Mouse (Mus musculus) thymus, postnatal 36 days (tissue): ENCODE results near the gene Lad1.

Source experiments
- DNase-seq, 2 experiments: peaks; one replicate each; pipeline ENCODE4 v3.0.0; 2022; ENCODE audit warnings: mixed read lengths in 2 of 2

The Lad1 gene

DNA sequence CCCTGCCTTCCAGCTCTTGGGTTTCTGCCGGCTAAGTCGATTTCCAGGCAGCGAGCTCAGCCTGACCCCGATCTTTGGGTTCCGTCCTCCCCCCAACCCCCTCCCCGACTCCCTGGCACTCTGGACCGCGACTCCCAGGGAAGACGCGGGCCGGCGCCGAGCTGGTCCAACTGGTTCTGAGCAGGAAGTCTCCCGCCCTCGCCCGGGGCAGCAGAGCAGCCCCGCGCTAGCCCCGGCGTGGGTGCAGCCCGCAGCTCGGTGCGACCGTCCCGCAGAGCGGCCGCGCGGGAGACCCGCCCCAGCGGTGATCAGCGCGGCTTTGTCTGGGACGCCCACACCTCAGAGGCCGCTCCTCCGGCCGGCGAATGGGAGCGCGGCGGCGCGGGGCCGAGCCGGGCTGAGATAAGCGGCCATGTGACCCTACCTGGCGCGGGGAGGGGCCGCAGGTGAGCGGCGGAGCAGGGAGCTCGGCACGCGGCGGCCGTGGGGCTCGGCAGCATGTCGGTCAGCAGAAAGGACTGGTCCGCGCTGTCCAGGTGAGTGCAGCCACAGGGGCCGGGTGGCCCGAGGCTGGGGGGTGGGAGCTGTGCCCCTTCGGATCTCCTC lies at the start of gene Lad1:
Lad1 (plus strand) TSS at position 118 of the 606 bp plus-strand sequence.
- DNase-seq: peak; percentile 12 to 27

DNA sequence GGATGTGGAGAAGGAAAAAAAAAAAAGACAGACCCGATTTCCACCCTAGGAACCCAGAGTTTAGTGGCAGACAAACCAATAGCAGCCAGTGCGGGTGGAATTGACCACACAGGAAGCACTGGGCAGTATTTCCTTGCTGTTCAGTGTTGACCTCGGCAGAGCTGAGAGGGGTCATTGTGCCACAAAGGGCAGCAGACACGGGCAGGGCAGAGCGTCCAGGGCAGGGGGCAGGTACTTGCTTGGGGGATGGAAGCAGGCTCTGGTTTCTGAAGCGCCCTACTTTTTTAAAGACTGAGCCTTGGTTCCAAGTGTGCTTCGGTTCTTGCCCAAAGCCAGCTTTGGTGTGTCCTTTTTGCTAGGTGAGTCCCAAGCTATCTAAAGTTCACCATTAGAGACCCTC lies 48.2 kb upstream of the Lad1 start:
- no peak for DNase-seq

DNA sequence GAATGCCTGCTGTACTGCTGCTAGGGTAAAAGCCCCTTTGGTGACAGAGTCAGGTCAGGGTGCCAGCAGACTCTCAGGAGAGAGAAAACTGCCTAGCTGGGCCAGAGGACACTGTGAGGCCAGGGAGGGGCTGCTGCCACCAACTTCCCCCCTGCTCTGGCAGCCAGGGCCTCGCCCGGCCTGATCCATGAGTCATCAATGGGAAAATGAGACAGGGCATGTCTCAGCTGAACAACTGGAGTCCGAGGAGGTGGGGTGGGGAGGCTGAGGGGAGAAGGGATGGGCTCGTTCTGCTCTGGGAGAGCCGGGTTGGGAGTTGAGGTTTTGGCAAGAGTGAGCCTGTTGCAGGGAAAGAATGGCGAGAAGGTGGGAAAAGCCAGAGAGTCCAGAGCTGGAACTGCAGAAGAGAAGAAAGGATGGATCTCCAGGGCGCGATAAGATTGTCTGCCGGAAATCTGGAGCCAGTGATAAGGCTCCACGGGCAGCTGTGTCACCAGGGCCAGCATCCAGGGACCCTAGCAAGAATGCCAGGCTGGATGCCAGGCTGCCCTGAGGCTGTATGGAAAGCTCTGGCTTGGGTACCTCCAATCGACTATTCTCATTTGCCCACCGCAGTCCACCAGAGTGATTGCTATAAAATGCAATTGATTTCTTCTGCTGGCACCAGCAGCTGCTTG lies 47.4 kb upstream of the Lad1 start:
- DNase-seq: no peak

DNA sequence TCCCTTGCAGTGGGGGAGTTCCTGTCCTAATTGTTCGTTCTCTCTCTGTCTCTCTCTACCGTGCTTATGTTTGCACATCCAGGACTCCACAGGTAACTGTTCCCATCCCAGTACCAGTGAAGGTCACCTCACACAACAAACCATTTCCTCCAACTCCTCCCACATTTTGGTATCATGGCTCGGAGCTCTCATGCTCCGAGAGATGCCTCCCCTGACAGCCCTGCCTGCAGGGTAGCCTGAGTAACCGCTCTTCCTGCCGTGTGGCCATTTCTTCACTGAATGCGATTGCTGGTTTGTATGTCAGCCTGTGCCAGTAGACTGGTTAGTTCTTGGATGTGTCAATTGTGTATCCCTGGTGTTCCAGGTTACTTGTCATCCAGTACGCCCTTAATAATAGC lies 46.8 kb upstream of the Lad1 start:
- DNase-seq: no peak

DNA sequence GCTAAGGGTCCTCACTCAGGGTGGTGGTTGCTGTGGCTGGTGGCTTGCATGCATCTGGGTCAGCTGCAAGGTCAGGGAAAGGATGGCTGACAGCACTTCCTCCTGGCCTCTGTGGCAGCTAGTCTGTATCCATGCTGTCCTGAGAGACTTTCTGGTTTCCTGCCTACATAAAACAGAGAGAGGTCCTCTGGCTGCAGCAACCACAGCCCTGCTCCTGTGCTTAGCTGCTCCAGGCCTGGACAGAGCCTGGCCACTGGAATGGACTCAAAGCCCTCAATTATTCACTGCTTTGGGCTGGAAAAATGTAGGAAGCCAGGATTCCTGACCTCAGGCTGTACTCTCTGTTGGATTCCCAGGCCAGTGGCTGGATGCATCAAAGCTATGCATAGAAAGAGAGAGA lies 41.8 kb upstream of the Lad1 start:
- DNase-seq: no peak

DNA sequence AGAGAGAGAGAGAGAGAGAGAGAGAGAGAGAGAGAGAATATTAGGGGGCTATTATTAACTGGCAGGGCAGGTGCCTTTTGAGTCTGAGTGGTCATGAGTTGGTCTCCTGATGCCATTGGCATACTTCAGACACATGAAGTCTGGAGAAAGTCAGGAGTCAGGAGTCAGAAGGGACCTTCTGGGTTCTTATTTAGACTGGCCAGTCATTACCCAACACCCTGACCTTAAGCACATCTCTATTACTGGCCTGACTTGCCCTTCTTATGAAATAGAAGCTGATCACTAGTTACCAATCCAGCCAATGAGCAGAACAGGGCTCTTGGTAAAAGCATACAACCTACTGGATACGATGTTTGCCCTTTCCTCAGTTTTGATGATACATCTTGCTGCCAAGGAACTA lies 41.4 kb upstream of the Lad1 start:
- DNase-seq: no peak

DNA sequence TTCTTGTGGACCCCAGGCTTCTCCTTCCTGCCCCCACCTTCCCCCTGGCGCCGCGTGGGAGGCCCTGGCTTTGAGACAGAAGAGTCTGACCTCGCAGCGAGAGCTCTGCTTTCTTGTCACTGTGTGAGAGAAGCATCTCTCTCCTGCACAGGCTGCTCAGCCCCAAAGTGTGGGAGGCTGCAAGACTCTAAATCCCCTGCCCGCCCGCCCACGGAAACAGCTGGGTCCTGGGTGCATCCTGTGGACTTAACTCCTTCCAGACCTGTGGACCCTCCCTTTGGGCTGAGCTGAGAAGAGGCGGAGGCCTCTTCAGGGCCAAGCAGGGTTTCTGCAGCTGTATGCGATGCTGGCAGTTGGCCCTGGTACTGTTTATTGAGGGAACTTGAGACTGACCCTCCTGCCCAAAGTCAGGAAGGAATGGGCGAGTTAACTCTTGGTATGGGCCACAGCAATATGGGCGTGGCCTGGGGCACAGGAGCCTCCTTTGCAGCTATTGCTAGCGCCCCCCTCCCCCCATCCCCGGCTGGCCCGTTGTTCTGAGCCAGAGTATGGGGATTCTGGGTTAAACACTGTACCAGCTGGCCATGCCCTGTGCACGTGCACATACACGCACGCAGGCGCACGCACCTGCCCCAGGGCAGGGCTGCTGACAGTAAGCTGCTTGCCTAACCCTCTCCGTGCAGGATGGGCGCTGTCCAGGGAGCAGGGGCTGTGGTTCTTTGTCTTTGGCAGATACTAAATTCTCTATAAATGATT lies 39.4 kb upstream of the Lad1 start, which contains the start of gene Tnni1:
Tnni1 (plus strand) TSS at position 655 of the 756 bp plus-strand sequence.
- DNase-seq: peak; percentile 33 to 58

DNA sequence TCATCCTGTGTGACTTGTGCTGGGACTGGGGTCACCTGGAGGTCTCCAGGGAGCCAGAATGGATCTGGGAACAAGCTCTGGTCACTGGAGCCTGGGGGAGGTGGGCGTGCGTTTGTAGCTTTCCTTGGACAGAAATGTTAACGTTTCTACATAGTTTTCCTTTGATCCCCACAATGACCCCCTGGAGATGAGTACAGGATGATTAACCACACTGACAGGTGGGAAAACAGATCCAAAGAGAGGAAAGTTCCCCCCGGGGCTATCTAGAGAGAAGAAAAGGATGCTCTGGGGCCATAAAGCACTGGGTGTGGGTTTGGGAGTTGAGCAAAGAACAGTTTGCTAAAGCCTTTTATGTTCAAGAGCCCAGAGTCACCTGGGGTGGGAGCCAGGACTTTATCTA lies 37.7 kb upstream of the Lad1 start:
- DNase-seq: no peak

DNA sequence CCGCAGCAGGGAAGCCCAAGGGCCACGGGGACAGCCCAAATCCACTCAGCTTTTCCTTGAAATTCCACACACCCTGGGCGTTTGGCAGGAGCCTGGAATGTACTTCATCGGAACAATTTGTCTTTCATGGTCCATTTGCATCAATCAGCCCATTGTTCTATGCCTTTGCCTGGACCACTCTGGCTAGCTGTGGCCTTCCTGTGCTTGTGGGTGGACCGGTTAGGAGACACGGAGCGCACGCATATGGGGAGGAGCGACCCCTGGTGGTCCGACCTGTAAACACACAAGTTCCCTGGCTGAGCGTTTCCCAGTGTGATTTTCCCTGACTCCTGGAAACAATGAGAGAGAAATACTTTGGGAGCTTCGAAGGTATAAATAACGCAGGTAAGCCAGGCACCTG lies 37.2 kb upstream of the Lad1 start:
- peak; percentile 51 to 63 for DNase-seq

DNA sequence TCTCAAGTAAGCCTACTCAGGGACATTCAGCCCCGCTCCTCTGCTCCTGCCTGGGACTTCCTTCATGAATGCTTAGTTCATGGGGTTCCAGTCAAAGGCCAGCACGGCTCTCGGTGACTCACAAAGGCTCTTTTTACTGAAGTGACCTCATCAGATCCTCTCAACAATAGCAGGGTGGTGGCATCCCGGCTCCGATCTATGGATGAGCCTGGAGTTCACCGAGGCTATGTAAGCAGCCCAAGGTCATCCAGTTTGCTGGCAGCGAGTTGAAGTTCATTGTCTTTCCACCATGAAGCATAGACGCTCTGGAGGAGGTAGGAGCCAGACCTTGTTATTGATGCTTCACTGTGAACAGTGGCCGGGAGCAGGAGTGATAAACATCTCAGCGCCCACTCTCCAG lies 35.6 kb upstream of the Lad1 start:
- DNase-seq: no peak

DNA sequence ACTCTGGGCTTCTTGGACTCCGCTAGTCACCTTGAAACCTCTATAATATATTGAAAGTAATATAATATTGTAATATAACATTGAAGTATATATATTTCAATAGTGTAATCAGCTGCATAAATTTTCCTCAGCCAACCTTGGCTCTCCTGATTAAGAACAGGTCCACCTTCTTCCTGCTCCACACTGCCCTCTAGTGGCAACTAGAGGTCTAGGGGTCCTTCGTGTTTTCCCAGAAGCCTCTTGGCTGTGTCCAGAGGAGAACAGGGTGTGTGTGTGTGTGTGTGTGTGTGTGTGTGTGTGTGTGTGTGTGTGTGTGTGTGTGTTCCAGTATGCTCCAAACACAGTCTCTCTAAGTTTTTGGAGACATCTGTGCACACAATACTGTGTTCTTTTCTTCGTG lies 30.6 kb upstream of the Lad1 start:
- peak; percentile 71 to 76 for DNase-seq

DNA sequence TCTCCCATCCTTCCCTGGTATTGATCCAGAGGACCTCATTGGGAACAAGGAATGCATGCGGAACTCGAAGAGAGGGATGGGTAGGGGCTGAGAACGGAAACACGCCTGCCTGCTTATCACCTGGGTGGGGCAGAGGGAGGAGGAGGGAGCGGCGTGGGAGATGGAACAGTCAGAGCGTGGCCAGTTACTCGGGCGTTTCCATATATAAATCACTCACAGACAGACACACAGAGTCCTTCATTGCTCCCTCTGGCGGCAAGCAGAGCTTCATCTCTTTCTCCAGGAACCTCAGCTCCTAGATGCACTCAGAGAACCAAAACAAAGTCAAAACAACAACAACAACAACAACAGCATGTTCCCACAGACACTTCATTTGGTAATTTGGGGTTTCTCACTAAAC lies 29.7 kb upstream of the Lad1 start:
- DNase-seq: peak; percentile 31 to 42

DNA sequence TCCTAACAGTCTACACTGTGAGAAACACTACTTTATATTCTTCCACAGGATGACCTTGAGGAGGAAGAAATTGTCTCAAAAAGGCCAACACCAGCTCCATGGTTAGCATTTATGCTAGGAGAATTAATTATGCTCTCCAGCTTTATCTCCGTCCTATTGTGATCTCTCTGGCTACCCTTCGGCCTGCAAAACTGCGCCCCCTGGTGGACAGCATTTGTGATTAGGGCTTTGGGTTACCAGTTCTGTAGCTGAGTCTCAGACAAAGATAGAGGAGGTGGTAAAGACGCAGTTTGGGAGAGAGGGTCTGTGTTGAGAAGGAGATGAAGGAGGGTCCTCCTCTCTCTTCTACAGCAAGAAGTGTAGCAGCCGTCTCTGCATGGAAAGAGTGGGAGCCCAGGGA lies 28.6 kb upstream of the Lad1 start:
- DNase-seq: peak; percentile 69 to 74

DNA sequence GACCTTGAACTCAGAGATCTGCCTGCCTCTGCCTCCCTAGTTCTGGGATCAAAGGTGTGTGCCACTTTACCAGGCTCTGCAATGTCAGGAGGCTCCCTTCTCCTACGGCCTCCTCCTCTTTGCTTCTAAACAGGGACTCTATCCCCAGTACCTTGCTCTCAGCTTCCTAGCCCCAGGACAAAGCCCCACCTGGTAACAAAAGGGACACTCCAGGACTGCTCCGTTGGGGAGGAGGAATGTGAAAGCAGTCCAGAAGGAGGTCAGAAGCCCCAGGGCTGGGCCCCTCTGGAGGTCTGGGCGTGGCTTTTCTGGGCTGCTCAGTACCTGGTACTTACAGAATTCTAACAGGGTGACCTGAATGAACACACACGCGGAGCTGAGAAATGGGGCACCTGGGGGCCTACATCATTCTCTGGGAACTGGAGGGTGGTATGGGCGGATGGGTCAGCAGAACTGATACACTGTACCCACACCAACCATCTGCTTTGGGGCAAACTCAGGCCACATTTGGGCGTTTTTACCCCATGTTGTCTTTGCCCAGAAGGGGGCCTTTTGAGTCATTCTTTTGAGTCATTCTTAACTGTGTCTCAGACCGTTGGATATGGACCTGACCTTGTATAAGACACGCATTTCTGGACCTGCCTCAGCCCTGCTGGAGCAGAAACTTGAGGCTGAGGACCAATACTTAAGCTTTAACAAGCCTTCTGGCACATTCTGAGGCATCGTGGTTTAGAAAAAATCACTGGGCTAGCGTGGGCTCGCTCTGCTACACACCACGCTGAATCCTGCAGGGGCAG lies 26.1 kb upstream of the Lad1 start:
- no peak for DNase-seq

DNA sequence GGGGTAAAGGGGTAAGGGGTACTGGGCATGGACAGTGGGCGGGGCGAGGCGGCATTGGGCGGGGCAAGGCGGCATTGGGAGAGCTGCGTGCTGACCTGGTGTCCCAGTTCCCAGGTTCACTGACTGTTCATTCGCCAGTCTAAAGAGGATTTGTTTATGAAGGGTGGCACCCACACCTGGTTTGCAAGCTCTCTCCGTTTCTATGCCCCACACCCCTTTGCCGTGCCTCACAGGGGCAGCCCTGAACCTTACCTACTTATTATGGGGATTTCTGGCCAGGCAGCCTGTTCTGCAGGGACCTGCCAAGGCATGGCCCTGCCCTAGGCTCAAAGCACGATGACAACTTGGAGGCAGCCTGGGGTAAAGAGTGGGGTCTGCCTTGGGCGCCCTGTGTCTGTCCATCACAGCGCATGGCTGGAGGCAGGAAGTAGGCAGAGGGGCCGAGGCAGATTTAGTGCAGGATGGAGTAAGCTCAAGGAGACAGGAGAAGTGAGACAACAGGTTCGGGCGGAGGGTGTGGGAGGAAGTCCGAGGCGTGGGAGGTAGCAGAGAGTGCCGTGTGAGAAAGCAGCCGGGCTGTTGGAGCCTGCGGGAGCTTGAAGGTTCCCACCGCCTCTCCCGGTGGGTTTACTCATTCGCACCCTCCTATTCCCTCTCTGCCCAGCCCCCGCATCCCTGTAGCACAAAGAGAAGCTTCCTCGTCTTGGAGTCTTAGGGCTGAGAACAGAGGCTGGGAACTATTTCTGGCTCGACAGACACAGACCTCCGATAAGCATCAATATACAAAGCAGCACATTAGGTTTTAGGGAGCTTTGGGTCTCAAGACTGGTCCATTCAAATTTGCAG lies 24.8 kb upstream of the Lad1 start:
- DNase-seq: peak; percentile 24 to 35

DNA sequence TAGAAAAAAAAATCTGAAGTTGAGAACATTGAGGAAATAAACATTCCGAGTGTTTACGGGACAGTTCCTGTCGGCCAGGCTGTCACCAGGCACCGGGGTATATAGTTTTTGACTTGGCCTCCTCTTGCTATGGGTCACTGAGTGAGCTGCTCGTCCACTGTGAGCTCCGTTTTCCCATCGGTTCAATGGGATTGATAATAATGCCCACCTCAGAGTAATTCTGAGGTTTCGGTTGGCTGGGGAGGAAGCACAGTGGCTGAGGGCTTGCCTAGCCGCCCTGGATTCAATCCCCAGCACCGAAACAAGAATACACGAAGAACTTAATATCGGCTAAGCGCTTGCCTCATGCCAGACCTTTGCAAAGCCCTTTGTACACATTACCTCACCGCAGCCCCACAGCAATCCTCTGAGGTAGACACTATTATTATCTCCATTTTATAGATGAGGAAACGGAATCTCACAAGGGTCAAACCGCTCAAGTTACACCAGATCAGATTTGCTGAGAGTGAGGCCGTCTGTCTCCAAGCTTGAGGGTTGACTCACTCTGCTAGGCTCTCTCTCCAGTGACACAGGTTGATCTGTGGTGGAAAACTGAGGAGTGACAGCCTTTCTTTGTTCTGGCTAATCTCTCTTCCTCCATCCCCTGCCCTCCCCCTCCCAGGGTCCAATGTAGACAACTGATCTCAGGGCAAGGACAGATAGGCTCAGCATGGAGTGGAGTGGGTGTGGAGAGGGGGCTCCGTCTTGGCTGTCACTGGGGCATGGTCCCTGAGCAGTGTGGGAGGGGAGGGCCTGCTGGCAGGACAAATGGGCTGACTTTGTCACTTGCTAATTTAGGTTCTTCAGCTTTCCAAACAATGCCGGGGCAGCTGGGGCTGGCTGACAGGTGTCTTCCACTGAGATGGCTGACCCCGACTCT lies 23.9 kb upstream of the Lad1 start:
- no peak for DNase-seq

DNA sequence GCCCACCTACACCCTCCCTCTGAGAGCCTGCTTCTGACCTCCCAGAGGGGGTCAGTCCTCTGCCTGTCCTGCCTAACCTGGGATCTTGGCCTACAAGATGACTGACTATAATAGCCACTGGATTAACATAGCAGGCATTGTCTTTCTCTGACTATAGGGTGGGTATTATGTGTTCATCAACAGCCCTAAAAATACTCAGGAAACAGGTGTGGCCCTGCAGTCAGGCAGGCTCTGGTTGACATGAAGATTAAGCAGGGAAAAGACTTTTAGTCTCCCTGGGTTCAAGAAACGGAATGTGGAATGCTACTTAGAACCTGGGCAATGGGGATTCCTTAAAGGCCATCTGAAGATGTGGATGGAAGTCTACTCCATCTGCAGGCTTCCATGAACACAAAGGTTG lies 19.9 kb upstream of the Lad1 start:
- no peak for DNase-seq

DNA sequence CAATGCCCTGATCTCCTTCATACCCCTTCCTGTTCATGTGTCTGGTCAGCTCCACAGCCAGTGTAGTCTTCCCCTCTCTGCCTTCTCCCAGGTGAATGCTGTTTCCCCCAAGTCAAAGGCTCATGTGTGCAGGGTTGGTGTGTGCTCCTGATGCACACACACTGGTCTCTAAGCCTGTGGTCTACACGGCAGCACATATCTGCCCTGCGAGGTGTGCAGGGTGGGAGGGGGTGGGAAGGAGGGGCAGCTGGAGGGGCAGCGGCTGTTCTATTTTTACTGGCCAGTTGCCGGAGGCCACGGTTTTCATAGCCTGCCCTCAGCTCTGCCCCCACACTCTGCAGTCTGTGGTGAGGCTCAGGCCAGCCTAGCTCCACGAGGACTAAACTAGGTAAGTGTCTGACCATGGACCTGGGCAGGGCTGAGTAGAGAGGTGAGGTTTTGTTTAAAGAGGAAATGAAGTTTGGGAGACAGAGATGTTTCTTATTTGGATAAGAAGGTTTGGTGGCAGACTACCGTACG lies 19.2 kb upstream of the Lad1 start:
- no peak for DNase-seq

DNA sequence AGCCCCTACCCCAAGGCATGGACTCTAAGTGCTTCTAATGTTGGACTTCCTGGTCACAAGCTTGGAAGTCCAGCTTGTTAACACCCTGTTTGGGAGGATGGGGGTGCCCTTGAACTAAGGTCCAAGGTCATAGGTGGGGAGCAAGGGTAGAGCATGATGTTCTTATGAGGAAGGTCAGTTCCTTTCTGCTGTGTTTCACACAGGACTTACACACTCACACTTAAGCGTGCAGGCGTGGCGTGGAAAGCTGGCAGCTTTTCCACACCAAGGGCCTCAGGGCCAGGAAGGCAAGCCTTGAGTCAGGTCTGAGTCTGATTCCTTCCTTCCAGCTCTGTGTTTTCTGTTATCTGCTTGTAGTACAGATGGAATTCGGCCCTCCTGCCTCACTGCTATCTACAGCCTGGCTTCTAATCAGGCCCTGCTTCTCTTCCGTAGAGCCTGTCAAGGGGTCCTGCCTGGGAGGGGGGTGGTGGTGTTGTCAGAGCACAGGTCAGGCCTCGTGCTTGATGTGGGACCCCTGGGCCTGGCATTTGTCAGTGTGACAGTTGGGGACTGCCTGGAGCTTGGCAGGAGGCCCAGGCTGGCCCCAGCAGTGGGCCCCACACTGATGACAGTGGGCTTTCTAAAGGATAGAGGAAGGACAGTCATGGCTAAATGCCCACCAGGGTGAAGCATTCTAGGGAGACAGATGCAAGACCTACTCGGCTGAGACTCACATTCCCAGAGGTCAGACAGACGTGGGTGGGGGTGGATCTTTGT lies 18.0 kb upstream of the Lad1 start:
- DNase-seq: no peak

DNA sequence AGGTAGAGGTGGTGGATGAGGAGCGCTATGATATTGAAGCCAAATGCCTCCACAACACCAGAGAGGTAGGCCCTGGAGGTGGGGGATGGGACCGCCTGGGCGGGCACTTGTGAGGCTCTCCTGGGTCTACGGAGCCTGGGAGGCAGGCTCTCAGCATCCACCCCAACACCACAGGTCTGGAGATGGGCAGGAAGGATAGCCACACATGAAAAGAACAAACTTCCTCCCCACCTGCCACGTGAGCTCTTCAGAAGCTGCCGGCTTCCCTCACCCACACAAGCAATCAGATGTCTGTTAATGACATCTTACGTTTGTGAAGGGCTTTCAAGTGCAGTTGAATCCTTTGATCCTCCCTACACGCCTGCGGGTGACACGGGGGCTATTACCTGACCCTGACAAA lies 10.9 kb upstream of the Lad1 start:
- DNase-seq: peak; percentile 44 to 63
